Mouse (Mus musculus): ENCODE measurements at regions not wholly inside any gene's neighbourhood (a gene's known extent, or its start where the extent isn't known, plus 50 kb on each side); places are given as distances from the start of the nearest gene placed in this dataset.
"Not testable (repeated sequence)": the region's sequence is repeated elsewhere in the genome, so short reads cannot be mapped to it uniquely, and the experiment has no call there.

DNA sequence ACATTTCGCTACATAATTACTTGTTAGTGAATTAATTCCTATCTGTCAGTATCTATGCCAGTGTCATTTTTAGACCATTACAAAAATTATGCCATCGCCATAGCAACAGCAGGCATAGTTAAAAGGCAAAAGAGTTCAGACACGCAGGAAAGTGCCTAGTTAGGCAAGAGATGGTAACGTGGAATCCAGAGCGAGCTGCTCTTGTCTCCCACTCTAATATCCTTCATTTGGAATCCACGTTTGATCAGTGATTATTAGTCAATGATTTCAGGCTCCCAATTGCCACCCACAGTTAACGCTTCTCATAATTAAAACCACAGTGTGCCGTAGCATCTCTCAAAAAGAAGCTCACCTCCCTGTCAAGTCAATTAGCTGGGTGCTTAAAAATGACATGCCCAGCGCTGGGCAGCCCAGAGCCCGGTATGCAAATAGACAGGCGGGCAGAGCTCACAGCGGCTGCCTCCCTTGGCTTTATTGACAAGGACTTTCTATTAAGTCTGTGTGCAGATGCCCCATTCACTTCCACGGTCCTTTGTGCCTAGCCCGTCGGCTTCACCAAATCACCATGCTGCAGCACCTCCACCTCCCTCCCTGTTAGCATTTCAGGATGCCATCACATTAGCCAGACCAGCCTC lies 325.4 kb upstream of the Irx2 start:
- no peak for TF ChIP-seq POLR2A (IDR thresholded peaks at IDR 0.05; ENCODE audit: low read depth, low read length)
- no peak for TF ChIP-seq CTCF (IDR thresholded peaks at IDR 0.05; ENCODE audit: borderline replicate concordance, insufficient read depth, low read length)
- Histone ChIP-seq H3K4me3 (ENCODE audit: insufficient read depth, low read length) (no peak overlapping the region), H3K4me1 (ENCODE audit: control insufficient read depth, insufficient read depth, low read length) (no peaks in the 10 kb centered on the region), H3K27ac (ENCODE audit: insufficient read depth, low read length) (no peak overlapping the region)

DNA sequence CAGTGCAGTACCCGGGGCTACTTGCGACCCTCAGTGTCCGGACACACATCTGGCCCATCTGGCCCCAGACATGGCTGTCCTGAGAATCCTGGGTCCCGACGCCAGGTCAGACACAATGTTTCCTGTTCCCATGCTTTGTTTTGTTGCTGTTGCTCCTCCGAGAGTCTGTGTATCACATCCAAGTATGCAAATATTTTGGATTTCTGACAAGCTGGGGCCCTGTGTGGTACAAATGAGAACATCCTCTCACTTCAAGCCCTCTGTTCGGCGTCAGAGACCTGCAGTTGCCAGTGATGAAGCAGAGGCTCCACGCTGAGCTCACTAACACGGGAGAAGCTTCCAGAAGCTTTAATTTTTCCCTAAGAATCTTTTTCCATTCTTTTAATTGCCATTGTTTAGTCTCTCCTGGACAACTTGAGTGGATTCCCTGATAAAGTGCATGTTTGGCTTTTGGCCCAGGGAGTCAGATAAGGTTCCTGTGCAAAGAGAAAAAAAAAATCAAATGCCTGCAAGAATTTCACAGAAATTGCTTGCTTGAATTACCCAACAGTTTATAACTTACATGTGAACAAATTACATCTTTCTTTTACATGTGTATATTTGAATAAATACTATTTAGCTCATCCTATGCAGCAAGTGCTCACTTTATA lies 304.5 kb upstream of the Irx2 start:
- H3K27ac ChIP-seq (ENCODE audit: insufficient read depth, low read length) = no peak overlapping the region
- no peak for TF ChIP-seq POLR2A (IDR thresholded peaks at IDR 0.05; ENCODE audit: low read depth, low read length)
- no peak for TF ChIP-seq CTCF (IDR thresholded peaks at IDR 0.05; ENCODE audit: borderline replicate concordance, insufficient read depth, low read length)
- no peak overlapping the region for H3K4me3 ChIP-seq (ENCODE audit: insufficient read depth, low read length)
- no peaks in the 10 kb centered on the region for H3K4me1 ChIP-seq (ENCODE audit: control insufficient read depth, insufficient read depth, low read length)

DNA sequence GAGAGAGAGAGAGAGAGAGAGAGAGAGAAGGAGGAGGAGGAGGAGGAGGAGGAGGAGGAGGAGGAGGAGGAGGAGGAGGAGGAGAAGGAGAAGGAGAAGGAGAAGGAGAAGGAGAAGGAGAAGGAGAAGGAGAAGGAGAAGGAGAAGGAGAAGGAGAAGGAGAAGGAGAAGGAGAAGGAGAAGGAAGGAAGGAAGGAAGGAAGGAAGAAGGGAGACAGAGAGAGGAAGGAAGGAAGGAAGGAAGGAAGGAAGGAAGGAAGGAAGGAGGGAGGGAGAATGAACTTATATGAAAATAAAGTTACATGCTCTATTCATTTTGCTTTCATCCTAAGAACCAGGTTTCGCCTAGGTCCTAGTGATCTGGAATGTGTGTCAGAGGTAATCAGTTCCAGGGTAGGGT lies 302.4 kb upstream of the Irx2 start:
- H3K4me3 ChIP-seq (ENCODE audit: insufficient read depth, low read length); H3K27ac ChIP-seq (ENCODE audit: insufficient read depth, low read length); H3K4me1 ChIP-seq (ENCODE audit: control insufficient read depth, insufficient read depth, low read length): not testable (repeated sequence)

DNA sequence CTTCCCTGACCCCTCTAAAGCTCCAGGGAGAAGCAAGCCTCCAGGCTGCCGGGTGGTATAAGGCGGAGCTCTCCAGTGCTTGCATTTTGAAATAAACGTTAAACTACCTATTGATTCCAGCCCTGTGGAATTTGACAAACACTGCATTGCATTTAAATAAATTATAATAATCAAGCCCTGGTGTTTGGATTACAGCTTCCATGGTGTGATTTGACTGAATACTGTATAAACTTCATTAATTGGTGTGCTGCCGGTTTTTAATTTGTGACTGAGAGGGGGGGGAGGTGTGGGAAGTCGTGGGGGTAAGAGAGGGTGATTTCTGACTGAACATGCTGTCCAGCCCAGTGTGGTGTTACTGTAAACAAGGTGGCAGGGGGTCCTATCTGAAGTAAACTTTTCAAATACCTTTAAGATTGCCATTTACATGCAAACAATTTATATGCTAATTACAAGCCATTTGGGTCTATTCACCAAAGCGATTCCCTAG lies 282.9 kb upstream of the Irx2 start:
- H3K4me3 ChIP-seq (ENCODE audit: insufficient read depth, low read length) = no peak overlapping the region
- no peak overlapping the region for H3K27ac ChIP-seq (ENCODE audit: insufficient read depth, low read length)
- no peaks in the 10 kb centered on the region for H3K4me1 ChIP-seq (ENCODE audit: control insufficient read depth, insufficient read depth, low read length)
- TF ChIP-seq POLR2A (IDR thresholded peaks at IDR 0.05; ENCODE audit: low read depth, low read length) (no peak), CTCF (IDR thresholded peaks at IDR 0.05; ENCODE audit: borderline replicate concordance, insufficient read depth, low read length) (no peak)

DNA sequence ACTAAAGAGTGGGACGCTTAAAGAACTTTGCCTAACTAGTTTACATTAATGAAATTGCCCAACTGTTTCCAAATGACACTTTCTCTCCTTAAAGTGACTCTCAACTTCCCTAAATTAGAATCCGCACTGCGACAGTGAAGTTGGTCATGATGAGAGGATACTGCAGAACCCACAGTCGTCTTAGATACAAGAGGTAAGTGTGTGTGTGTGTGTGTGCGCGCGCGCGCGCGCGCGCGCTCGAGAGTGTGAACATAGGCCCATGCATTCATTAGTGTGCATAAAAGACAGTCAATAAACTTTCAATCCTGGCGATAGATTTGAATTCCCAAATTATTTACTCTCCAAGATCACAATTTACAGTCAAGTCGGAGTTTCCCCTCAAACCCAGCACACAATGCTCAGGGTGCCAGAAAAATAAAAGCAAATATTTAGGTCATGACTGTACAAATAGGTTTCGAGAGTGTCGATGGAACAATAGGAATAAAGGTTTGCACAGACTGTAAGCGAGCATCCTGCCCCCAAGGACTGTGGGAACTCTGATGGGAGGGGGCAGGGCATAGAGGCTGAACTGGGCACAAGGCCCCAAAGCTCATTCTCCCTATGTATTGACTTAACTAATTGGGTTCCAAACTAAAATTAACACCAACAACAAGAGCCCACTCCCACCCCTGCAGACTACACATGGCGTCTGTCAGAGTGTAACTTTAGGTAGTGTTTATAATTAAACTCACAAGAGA lies 282.2 kb upstream of the Irx2 start:
- TF ChIP-seq POLR2A (IDR thresholded peaks at IDR 0.05; ENCODE audit: low read depth, low read length) (no peak), CTCF (IDR thresholded peaks at IDR 0.05; ENCODE audit: borderline replicate concordance, insufficient read depth, low read length) (no peak)
- H3K27ac ChIP-seq (ENCODE audit: insufficient read depth, low read length) = no peak overlapping the region

DNA sequence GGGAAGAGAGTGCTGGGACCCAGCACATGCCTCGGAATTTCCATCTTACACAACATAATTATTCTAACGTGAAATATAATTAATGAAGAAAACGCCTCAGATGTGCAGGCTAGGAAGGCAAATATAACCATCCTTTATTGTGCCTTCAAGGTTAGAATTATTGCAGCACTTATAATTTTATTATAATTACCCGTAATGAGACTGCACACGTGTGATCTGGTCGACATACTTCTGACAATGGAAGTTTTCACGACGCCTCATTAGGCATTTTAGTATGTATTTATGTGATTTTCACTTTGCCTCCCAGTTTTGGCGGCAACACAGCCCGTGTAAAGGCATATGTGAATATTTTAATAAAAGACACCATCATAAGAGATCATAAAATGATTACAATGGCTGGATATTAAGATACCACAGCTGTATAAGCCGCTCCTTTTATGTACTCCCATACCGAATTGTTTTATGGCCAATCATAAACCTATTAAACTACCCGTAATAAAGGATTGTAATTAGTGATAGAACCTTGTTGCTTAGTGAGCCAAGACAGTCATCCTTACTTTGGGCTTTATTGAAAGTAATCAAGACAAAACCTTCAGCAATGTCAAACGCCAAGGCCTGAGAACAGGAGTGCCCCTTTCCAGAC lies 281.6 kb upstream of the Irx2 start:
- TF ChIP-seq CTCF (IDR thresholded peaks at IDR 0.05; ENCODE audit: borderline replicate concordance, insufficient read depth, low read length) (no peak), POLR2A (IDR thresholded peaks at IDR 0.05; ENCODE audit: low read depth, low read length) (no peak)
- Histone ChIP-seq H3K4me1 (ENCODE audit: control insufficient read depth, insufficient read depth, low read length) (no peaks in the 10 kb centered on the region), H3K27ac (ENCODE audit: insufficient read depth, low read length) (no peak overlapping the region), H3K4me3 (ENCODE audit: insufficient read depth, low read length) (no peak overlapping the region)

More for the DNA sequence above, 282.2 kb upstream of the Irx2 start:
- Histone ChIP-seq H3K4me1 (ENCODE audit: control insufficient read depth, insufficient read depth, low read length) (no peaks in the 10 kb centered on the region), H3K4me3 (ENCODE audit: insufficient read depth, low read length) (no peak overlapping the region)

DNA sequence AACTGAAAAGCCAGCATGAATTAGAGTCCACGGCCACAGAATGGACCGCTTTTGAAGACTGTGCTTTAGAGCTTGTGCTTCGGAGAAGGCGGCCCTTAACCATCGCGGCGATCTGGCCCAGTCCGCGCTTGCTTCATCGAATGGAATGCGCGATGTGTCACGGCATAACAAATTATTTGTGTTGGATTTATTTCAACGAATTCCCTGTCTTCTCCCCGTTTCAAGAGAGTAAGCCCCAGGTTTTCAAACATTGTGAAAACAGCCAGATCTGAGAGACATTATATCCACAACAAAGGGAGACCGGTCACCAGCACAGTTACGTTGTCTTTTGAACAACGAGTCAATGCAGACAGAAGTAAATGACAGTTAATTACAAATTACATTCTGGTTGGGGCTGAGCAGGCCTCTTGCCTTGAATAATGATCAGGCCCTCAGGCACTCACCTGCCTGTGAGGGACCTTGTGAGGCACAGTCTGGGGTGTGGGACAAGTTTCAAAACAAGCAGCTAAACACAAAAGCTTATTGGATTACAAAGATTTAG lies 275.9 kb upstream of the Irx2 start:
- Histone ChIP-seq H3K4me1 (ENCODE audit: control insufficient read depth, insufficient read depth, low read length) (no peaks in the 10 kb centered on the region), H3K4me3 (ENCODE audit: insufficient read depth, low read length) (no peak overlapping the region), H3K27ac (ENCODE audit: insufficient read depth, low read length) (no peak overlapping the region)
- TF ChIP-seq CTCF (IDR thresholded peaks at IDR 0.05; ENCODE audit: borderline replicate concordance, insufficient read depth, low read length) = no peak
- no peak for TF ChIP-seq POLR2A (IDR thresholded peaks at IDR 0.05; ENCODE audit: low read depth, low read length)

DNA sequence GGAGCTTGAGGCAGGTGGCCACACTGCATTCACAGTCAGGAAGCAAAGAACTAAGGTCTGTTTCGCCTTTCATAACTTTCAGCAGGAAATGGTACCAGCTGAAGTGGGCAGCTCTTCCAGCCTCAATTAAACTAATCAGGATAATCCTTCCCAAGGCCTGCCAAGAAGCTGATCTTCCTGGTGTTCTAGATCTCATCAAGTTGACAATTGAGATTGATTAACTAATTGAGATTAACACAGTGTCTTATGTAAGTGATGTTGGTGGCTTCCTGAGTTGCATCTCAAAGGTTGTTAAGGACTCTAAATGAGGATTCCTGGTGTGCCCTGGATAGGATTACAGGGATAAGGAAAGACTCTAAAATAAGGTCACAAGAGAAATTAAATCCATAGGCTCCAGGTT lies 273.3 kb upstream of the Irx2 start:
- no peak for TF ChIP-seq CTCF (IDR thresholded peaks at IDR 0.05; ENCODE audit: borderline replicate concordance, insufficient read depth, low read length)
- Histone ChIP-seq H3K4me3 (ENCODE audit: insufficient read depth, low read length) (no peak overlapping the region), H3K27ac (ENCODE audit: insufficient read depth, low read length) (no peak overlapping the region), H3K4me1 (ENCODE audit: control insufficient read depth, insufficient read depth, low read length) (no peaks in the 10 kb centered on the region)

DNA sequence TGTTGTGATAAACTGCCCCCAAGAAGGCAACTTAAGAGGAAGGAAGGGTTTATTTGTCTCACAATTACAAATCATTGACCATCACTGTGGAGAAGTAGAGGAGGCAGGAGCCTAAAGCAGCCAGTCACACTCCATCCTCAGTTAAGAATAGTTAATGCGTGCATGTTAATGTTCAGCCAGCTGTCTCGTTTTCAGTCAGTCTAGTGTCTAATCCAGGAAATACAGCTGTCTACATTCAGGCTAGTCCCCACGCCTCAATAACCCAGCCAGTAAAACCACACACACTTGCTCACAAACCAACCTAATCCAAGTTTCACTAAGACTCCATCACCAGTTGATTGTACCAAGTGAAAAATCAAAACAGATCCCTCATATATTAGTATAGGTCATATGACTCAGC lies 272.8 kb upstream of the Irx2 start:
- Histone ChIP-seq H3K27ac (ENCODE audit: insufficient read depth, low read length) (no peak overlapping the region), H3K4me1 (ENCODE audit: control insufficient read depth, insufficient read depth, low read length) (no peaks in the 10 kb centered on the region), H3K4me3 (ENCODE audit: insufficient read depth, low read length) (no peak overlapping the region)
- TF ChIP-seq CTCF (IDR thresholded peaks at IDR 0.05; ENCODE audit: borderline replicate concordance, insufficient read depth, low read length) = no peak
- TF ChIP-seq POLR2A (IDR thresholded peaks at IDR 0.05; ENCODE audit: low read depth, low read length) = no peak

Measured in embryonic fibroblast, embryonic 13.5 days (primary cell).